Mouse (Mus musculus) kidney, adult 2 months (tissue): ENCODE measurements around the gene Lbh. TPM values are rescaled to one million over a fixed set of nuclear protein-coding genes. Genes with fewer than 3 reads are reported as not detected.

Experiments used
- DNase-seq: peaks from one replicate; pipeline ENCODE4 v3.0.0; 2021
- H3K27ac ChIP-seq: fragments of 200-500 bp; 2 replicates; pipeline ENCODE4 v1.5.1; 2012; ENCODE audit warnings: low read depth, low read length, control low read depth, inconsistent platforms; ENCODE audit not compliant: insufficient read depth
- H3K27me3 ChIP-seq: fragments of 200-500 bp; replicated peaks from 2 replicates; pipeline ENCODE4 v1.6.1; 2012; ENCODE audit warnings: mild to moderate bottlenecking, moderate library complexity, low read length, inconsistent platforms; ENCODE audit not compliant: control insufficient read depth, insufficient read depth
- H3K36me3 ChIP-seq: fragments of 200-500 bp; 2 replicates; pipeline ENCODE4 v1.6.1; 2012; ENCODE audit warnings: mild to moderate bottlenecking, moderate library complexity, low read length, inconsistent platforms; ENCODE audit not compliant: control insufficient read depth, insufficient read depth
- H3K4me1 ChIP-seq: fragments of 200-500 bp; 2 replicates; pipeline ENCODE4 v1.6.1; 2011; ENCODE audit warnings: low read length; ENCODE audit not compliant: control insufficient read depth, insufficient read depth
- H3K4me3 ChIP-seq: fragments of 200-500 bp; 2 replicates; pipeline ENCODE4 v1.5.1; 2011; ENCODE audit warnings: mild to moderate bottlenecking, low read depth, low read length, control low read depth; ENCODE audit not compliant: insufficient read depth
- CTCF ChIP-seq: fragments of 200-500 bp; conservative IDR thresholded peaks from 2 replicates; pipeline ENCODE4 v1.5.1; 2011; ENCODE audit warnings: low read depth, mild to moderate bottlenecking, control low read depth, low read length, moderate library complexity, mixed read lengths; ENCODE audit not compliant: insufficient read depth, insufficient read length
- POLR2A ChIP-seq: fragments of 200-500 bp; IDR thresholded peaks from one replicate; pipeline ENCODE4 v1.6.1; 2011; ENCODE audit warnings: low read depth, low read length, control low read depth
- WGBS: fragments of 180-500 bp; shearing (Covaris S2); methylation state at CpG from one replicate; pipeline ENCODE4 v1.1.7; 2018; 5-methylcytosine and 5-hydroxymethylcytosine counted together
- polyA plus RNA-seq: library from polyadenylated mRNA; depleted of rRNA; stranded (reverse); fragments of >200 nt; gene quantifications from 2 replicates; pipeline ENCODE4 v1.2.3, GENCODE M21; 2012; rRNA removed

Lbh gene
- polyA plus RNA-seq, result 58.9 and 66.4 TPM in 2 replicates

- Histone ChIP-seq H3K27me3 (no peaks in the 10 kb centered on the region), H3K4me1 (peaks cover 3% of the 10 kb centered on the region; the same call in 1 of the 2 replicates), H3K4me3 (peak within 1 kb of the TSS; percentile 82), H3K36me3 (no peaks in the 10 kb centered on the region; the same call in 1 of the 2 replicates), H3K27ac (peak within 1 kb of the TSS; percentile 58)
- under 1% methylated on average over 35 of the region's 35 CpGs for WGBS
- peak; percentile 95 for DNase-seq
- TF ChIP-seq POLR2A (peak; percentile 97), CTCF (no peak)
These were observed at the start of gene Lbh for GRCm38 (mm10) chr17:72918053-72918452. TSS of gene Lbh (plus strand) at chr17:72918305.

GRCm38 (mm10) chr17:72878979-72879378 lies 39.1 kb upstream of the Lbh start:
- H3K36me3 ChIP-seq, result no peaks in the 10 kb centered on the region
- no peak overlapping the region for H3K27ac ChIP-seq
- H3K4me3 ChIP-seq, result no peak overlapping the region
- no peaks in the 10 kb centered on the region for H3K4me1 ChIP-seq
- TF ChIP-seq CTCF (no peak), POLR2A (no peak)
- DNase-seq, result no peak
- no peaks in the 10 kb centered on the region for H3K27me3 ChIP-seq
- 87% methylated on average over 9 of the region's 9 CpGs for WGBS

- H3K4me1 ChIP-seq, result no peaks in the 10 kb centered on the region
- TF ChIP-seq CTCF (no peak), POLR2A (no peak)
- H3K4me3 ChIP-seq, result no peak overlapping the region
These were observed 37.9 kb upstream of the Lbh start for GRCm38 (mm10) chr17:72880156-72880555.

GRCm38 (mm10) chr17:72881051-72881450 lies 37.1 kb upstream of the Lbh start:
- H3K4me1 ChIP-seq, result no peaks in the 10 kb centered on the region
- DNase-seq, result no peak
- 81% methylated on average over 3 of the region's 3 CpGs for WGBS
- H3K27me3 ChIP-seq, result no peaks in the 10 kb centered on the region
- no peak for TF ChIP-seq CTCF
- TF ChIP-seq POLR2A, result no peak
- no peaks in the 10 kb centered on the region for H3K36me3 ChIP-seq
- H3K4me3 ChIP-seq, result no peak overlapping the region
- no peak overlapping the region for H3K27ac ChIP-seq

More at GRCm38 (mm10) chr17:72880156-72880555, 37.9 kb upstream of the Lbh start:
- Histone ChIP-seq H3K27me3 (no peaks in the 10 kb centered on the region), H3K27ac (no peak overlapping the region), H3K36me3 (no peaks in the 10 kb centered on the region)
- 69% methylated on average over 3 of the region's 3 CpGs for WGBS
- DNase-seq, result no peak

GRCm38 (mm10) chr17:72881804-72882203 lies 36.3 kb upstream of the Lbh start:
- no peaks in the 10 kb centered on the region for H3K4me1 ChIP-seq
- WGBS, result 70% methylated on average over 1 of the region's 1 CpGs
- DNase-seq, result no peak
- H3K36me3 ChIP-seq, result no peaks in the 10 kb centered on the region
- TF ChIP-seq CTCF (no peak), POLR2A (no peak)
- no peak overlapping the region for H3K4me3 ChIP-seq
- no peak overlapping the region for H3K27ac ChIP-seq
- H3K27me3 ChIP-seq, result no peaks in the 10 kb centered on the region

GRCm38 (mm10) chr17:72889556-72890397 lies 28.3 kb upstream of the Lbh start:
- no peaks in the 10 kb centered on the region for H3K4me1 ChIP-seq
- TF ChIP-seq CTCF, result peak; percentile 54
- TF ChIP-seq POLR2A, result no peak
- H3K27me3 ChIP-seq, result no peaks in the 10 kb centered on the region
- peak; percentile 76 for DNase-seq
- 24% methylated on average over 20 of the region's 20 CpGs for WGBS
- H3K4me3 ChIP-seq, result no peak overlapping the region
- H3K27ac ChIP-seq, result no peak overlapping the region
- H3K36me3 ChIP-seq, result no peaks in the 10 kb centered on the region

- Histone ChIP-seq H3K27me3 (no peaks in the 10 kb centered on the region), H3K36me3 (no peaks in the 10 kb centered on the region), H3K4me3 (no peak overlapping the region), H3K27ac (no peak overlapping the region), H3K4me1 (no peaks in the 10 kb centered on the region)
- TF ChIP-seq POLR2A (no peak), CTCF (no peak)
- DNase-seq, result no peak
- WGBS, result 76% methylated on average over 8 of the region's 8 CpGs
These were observed 27.7 kb upstream of the Lbh start for GRCm38 (mm10) chr17:72890398-72890898.
